Mouse (Mus musculus) CD8-positive naive resting alpha-beta T cell, adult 2 months (primary cell): ENCODE data around the gene 1700037C18Rik.
A peak's percentile ranks its signal among the peaks of the same experiment; 100 is the strongest.

ENCODE experiments used
- DNase-seq, 2 experiments: peaks; one replicate each; pipeline ENCODE4 v3.0.0; 2022; ENCODE audit warnings: low read depth in 2 of 2, low spot score in 2 of 2

Gene 1700037C18Rik

GRCm38 (mm10) chr16:3908537-3909111 lies at the start of gene 1700037C18Rik, which contains the start of gene Cluap1:
Gene 1700037C18Rik, minus strand, starts transcription at chr16:3908689.
Gene Cluap1, plus strand, starts transcription at chr16:3908801.
- DNase-seq: peak; percentile 81 to 85

- no peak for DNase-seq
These were observed 47.9 kb upstream of the 1700037C18Rik start for GRCm38 (mm10) chr16:3956369-3956768.

GRCm38 (mm10) chr16:3951141-3951540 lies 42.7 kb upstream of the 1700037C18Rik start:
- DNase-seq: no peak

GRCm38 (mm10) chr16:3934701-3935100 lies 26.2 kb upstream of the 1700037C18Rik start:
- no peak for DNase-seq

GRCm38 (mm10) chr16:3934091-3934490 lies 25.6 kb upstream of the 1700037C18Rik start:
- no peak for DNase-seq

GRCm38 (mm10) chr16:3933536-3933935 lies 25.0 kb upstream of the 1700037C18Rik start:
- no peak for DNase-seq

- no peak for DNase-seq
These were observed 20.7 kb upstream of the 1700037C18Rik start for GRCm38 (mm10) chr16:3929151-3929550.

- DNase-seq: no peak
These were observed 20.1 kb upstream of the 1700037C18Rik start for GRCm38 (mm10) chr16:3928582-3928981.

- no peak for DNase-seq
These were observed 15.5 kb upstream of the 1700037C18Rik start for GRCm38 (mm10) chr16:3923966-3924365.

GRCm38 (mm10) chr16:3923515-3923914 lies 15.0 kb upstream of the 1700037C18Rik start:
- no peak for DNase-seq

GRCm38 (mm10) chr16:3920756-3921155 lies 12.3 kb upstream of the 1700037C18Rik start:
- DNase-seq: no peak

GRCm38 (mm10) chr16:3909118-3909517 lies 629 bp upstream of the 1700037C18Rik start:
- no peak for DNase-seq

GRCm38 (mm10) chr16:3907471-3907870 lies 1.0 kb downstream of the 1700037C18Rik start:
- DNase-seq: no peak

GRCm38 (mm10) chr16:3896553-3896952 lies 11.9 kb downstream of the 1700037C18Rik start:
- no peak for DNase-seq

- no peak for DNase-seq
These were observed 12.4 kb downstream of the 1700037C18Rik start for GRCm38 (mm10) chr16:3896046-3896445.

GRCm38 (mm10) chr16:3895173-3895792 lies 13.2 kb downstream of the 1700037C18Rik start:
- DNase-seq: peak; percentile 24 to 43

- no peak for DNase-seq
These were observed 14.8 kb downstream of the 1700037C18Rik start for GRCm38 (mm10) chr16:3893739-3894138.

- no peak for DNase-seq
These were observed 16.7 kb downstream of the 1700037C18Rik start for GRCm38 (mm10) chr16:3891621-3892295.

GRCm38 (mm10) chr16:3885065-3885670 lies 23.3 kb downstream of the 1700037C18Rik start:
- DNase-seq: no peak

- peak; percentile 82 to 87 for DNase-seq
These were observed 24.1 kb downstream of the 1700037C18Rik start, which contains the start of the genes Zfp597 and Gm20695 for GRCm38 (mm10) chr16:3884201-3885064. Gene Zfp597, minus strand, starts transcription at chr16:3884561. Gene Gm20695, plus strand, starts transcription at chr16:3884648.

GRCm38 (mm10) chr16:3876346-3876745 lies 32.1 kb downstream of the 1700037C18Rik start:
- DNase-seq: no peak
